Mouse (Mus musculus) heart, embryonic 15.5 days (tissue): ENCODE measurements around the gene Spns2. TPM values are rescaled to one million over a fixed set of nuclear protein-coding genes. Genes with fewer than 3 reads are reported as not detected.

Experiments used
- ATAC-seq: fragments of 200-750 bp; cut with Nextera tagmentation; replicated peaks from 2 replicates; pipeline ENCODE4 v1.8.0; 2017; ENCODE audit warnings: low read depth, moderate TSS enrichment; ENCODE audit not compliant: insufficient number of reproducible peaks, insufficient read depth, low FRiP score
- H3K27ac ChIP-seq: fragments of 300-500 bp; sonication (generic); 2 replicates; pipeline ENCODE4 v1.5.1; 2015; ENCODE audit warnings: mild to moderate bottlenecking, inconsistent platforms
- H3K27me3 ChIP-seq: fragments of 300-500 bp; sonication (generic); 2 replicates; pipeline ENCODE4 v1.6.1; 2015; ENCODE audit warnings: inconsistent platforms
- H3K36me3 ChIP-seq: fragments of 300-500 bp; sonication (generic); 2 replicates; pipeline ENCODE4 v1.6.1; 2015; ENCODE audit warnings: mild to moderate bottlenecking, inconsistent platforms
- H3K4me1 ChIP-seq: fragments of 300-500 bp; sonication (generic); replicated peaks from 2 replicates; pipeline ENCODE4 v1.6.1; 2015; ENCODE audit warnings: inconsistent platforms
- H3K4me2 ChIP-seq: fragments of 300-500 bp; sonication (generic); 2 replicates; pipeline ENCODE4 v1.6.1; 2015; ENCODE audit warnings: inconsistent platforms, mild to moderate bottlenecking, moderate library complexity
- H3K4me3 ChIP-seq: fragments of 300-500 bp; sonication (generic); 2 replicates; pipeline ENCODE4 v1.5.1; 2015; ENCODE audit warnings: mild to moderate bottlenecking, inconsistent platforms
- H3K9ac ChIP-seq: fragments of 300-500 bp; sonication (generic); 2 replicates; pipeline ENCODE4 v1.6.1; 2015; ENCODE audit warnings: mild to moderate bottlenecking, inconsistent platforms
- H3K9me3 ChIP-seq: fragments of 300-500 bp; sonication (generic); replicated peaks from 2 replicates; pipeline ENCODE4 v1.6.1; 2016; ENCODE audit warnings: inconsistent platforms
- WGBS: fragments of 180-500 bp; shearing (Covaris S2); methylation state at CpG from one replicate; pipeline ENCODE4 v1.1.7; 2015; ENCODE audit warnings: mixed read lengths; 5-methylcytosine and 5-hydroxymethylcytosine counted together
- polyA plus RNA-seq: library from polyadenylated mRNA; unstranded; fragments of >200 nt; fragmentation: Nextera tagmentation; extraction: Ambion mirVana; gene quantifications from 2 replicates; pipeline ENCODE4 v1.2.1, GENCODE M21; 2015

Spns2 gene
- polyA plus RNA-seq, 1 experiment from 2014 or later = 2.8 TPM

GRCm38 (mm10) chr11:72471381-72471780 lies 18.3 kb downstream of the Spns2 start:
- Histone ChIP-seq H3K27ac (no peak overlapping the region), H3K4me3 (no peak overlapping the region), H3K4me1 (peaks cover 44% of the 10 kb centered on the region), H3K9me3 (no peaks in the 10 kb centered on the region), H3K4me2 (no peak overlapping the region), H3K9ac (no peak overlapping the region), H3K27me3 (no peaks in the 10 kb centered on the region), H3K36me3 (no peaks in the 10 kb centered on the region)
- WGBS = 83% methylated on average over 6 of the region's 6 CpGs
- no peak for ATAC-seq

- no peaks in the 10 kb centered on the region for H3K36me3 ChIP-seq
- ATAC-seq = no peak
- no peaks in the 10 kb centered on the region for H3K9me3 ChIP-seq
- WGBS = 51% methylated on average over 4 of the region's 4 CpGs
- no peak overlapping the region for H3K4me3 ChIP-seq
- no peaks in the 10 kb centered on the region for H3K27me3 ChIP-seq
- peak overlapping the region; percentile 79; the same call in 1 of the 2 replicates for H3K27ac ChIP-seq
- H3K9ac ChIP-seq = no peak overlapping the region
- H3K4me1 ChIP-seq = peaks cover 47% of the 10 kb centered on the region
- H3K4me2 ChIP-seq = no peak overlapping the region
Measured at GRCm38 (mm10) chr11:72470004-72470403, 19.7 kb downstream of the Spns2 start.

GRCm38 (mm10) chr11:72469217-72469616 lies 20.5 kb downstream of the Spns2 start:
- Histone ChIP-seq H3K27ac (peak overlapping the region; percentile 79), H3K9me3 (no peaks in the 10 kb centered on the region), H3K4me2 (no peak overlapping the region), H3K27me3 (no peaks in the 10 kb centered on the region), H3K36me3 (no peaks in the 10 kb centered on the region), H3K4me3 (no peak overlapping the region), H3K4me1 (peaks cover 47% of the 10 kb centered on the region), H3K9ac (no peak overlapping the region)
- ATAC-seq = peak; percentile 79
- 15% methylated on average over 5 of the region's 5 CpGs for WGBS

- no peak for ATAC-seq
- H3K9ac ChIP-seq = no peak overlapping the region
Measured at GRCm38 (mm10) chr11:72468525-72468924, 21.2 kb downstream of the Spns2 start.

GRCm38 (mm10) chr11:72466694-72467507 lies 22.8 kb downstream of the Spns2 start:
- Histone ChIP-seq H3K4me2 (peak overlapping the region; percentile 30), H3K9me3 (no peaks in the 10 kb centered on the region), H3K27me3 (no peaks in the 10 kb centered on the region), H3K4me1 (peaks cover 47% of the 10 kb centered on the region), H3K36me3 (no peaks in the 10 kb centered on the region), H3K4me3 (no peak overlapping the region), H3K9ac (no peak overlapping the region), H3K27ac (peak overlapping the region; percentile 60)
- peak; percentile 59 for ATAC-seq
- WGBS = 11% methylated on average over 11 of the region's 11 CpGs

More at GRCm38 (mm10) chr11:72468525-72468924, 21.2 kb downstream of the Spns2 start:
- H3K4me3 ChIP-seq = no peak overlapping the region
- H3K4me2 ChIP-seq = no peak overlapping the region
- WGBS = 73% methylated on average over 5 of the region's 5 CpGs
- no peaks in the 10 kb centered on the region for H3K36me3 ChIP-seq
- peak overlapping the region; percentile 79 for H3K27ac ChIP-seq
- no peaks in the 10 kb centered on the region for H3K27me3 ChIP-seq
- no peaks in the 10 kb centered on the region for H3K9me3 ChIP-seq
- H3K4me1 ChIP-seq = peaks cover 47% of the 10 kb centered on the region

GRCm38 (mm10) chr11:72465978-72466693 lies 23.6 kb downstream of the Spns2 start:
- ATAC-seq = no peak
- Histone ChIP-seq H3K27ac (peak overlapping the region; percentile 60), H3K36me3 (no peaks in the 10 kb centered on the region), H3K27me3 (no peaks in the 10 kb centered on the region), H3K4me2 (peak overlapping the region; percentile 30; the same call in 1 of the 2 replicates), H3K4me3 (no peak overlapping the region), H3K9ac (no peak overlapping the region), H3K4me1 (peaks cover 51% of the 10 kb centered on the region), H3K9me3 (no peaks in the 10 kb centered on the region)
- 62% methylated on average over 11 of the region's 11 CpGs for WGBS

GRCm38 (mm10) chr11:72464821-72465220 lies 24.9 kb downstream of the Spns2 start:
- no peak for ATAC-seq
- no peak overlapping the region for H3K9ac ChIP-seq
- no peak overlapping the region for H3K4me2 ChIP-seq
- H3K9me3 ChIP-seq = no peaks in the 10 kb centered on the region
- H3K4me1 ChIP-seq = peaks cover 41% of the 10 kb centered on the region
- WGBS = 73% methylated on average over 3 of the region's 3 CpGs
- H3K27ac ChIP-seq = no peak overlapping the region
- no peaks in the 10 kb centered on the region for H3K36me3 ChIP-seq
- H3K4me3 ChIP-seq = no peak overlapping the region
- H3K27me3 ChIP-seq = no peaks in the 10 kb centered on the region

- H3K27ac ChIP-seq = no peak overlapping the region
- H3K9me3 ChIP-seq = no peaks in the 10 kb centered on the region
- no peaks in the 10 kb centered on the region for H3K27me3 ChIP-seq
- ATAC-seq = no peak
- H3K4me3 ChIP-seq = no peak overlapping the region
- 41% methylated on average over 5 of the region's 5 CpGs for WGBS
- no peak overlapping the region for H3K9ac ChIP-seq
- H3K4me2 ChIP-seq = no peak overlapping the region
- H3K4me1 ChIP-seq = peaks cover 27% of the 10 kb centered on the region
- no peaks in the 10 kb centered on the region for H3K36me3 ChIP-seq
Measured at GRCm38 (mm10) chr11:72461500-72461981, 28.2 kb downstream of the Spns2 start.

- no peaks in the 10 kb centered on the region for H3K9me3 ChIP-seq
- no peaks in the 10 kb centered on the region for H3K27me3 ChIP-seq
- peaks cover 19% of the 10 kb centered on the region for H3K4me1 ChIP-seq
- H3K9ac ChIP-seq = no peak overlapping the region
- no peak overlapping the region for H3K4me3 ChIP-seq
- WGBS = 31% methylated on average over 3 of the region's 3 CpGs
- no peaks in the 10 kb centered on the region for H3K36me3 ChIP-seq
- H3K27ac ChIP-seq = peak overlapping the region; percentile 70
- ATAC-seq = no peak
- H3K4me2 ChIP-seq = no peak overlapping the region
Measured at GRCm38 (mm10) chr11:72458502-72458901, 31.2 kb downstream of the Spns2 start.

- H3K9me3 ChIP-seq = no peaks in the 10 kb centered on the region
- no peaks in the 10 kb centered on the region for H3K36me3 ChIP-seq
- H3K27ac ChIP-seq = peak overlapping the region; percentile 70
- H3K4me3 ChIP-seq = no peak overlapping the region
- peaks cover 19% of the 10 kb centered on the region for H3K4me1 ChIP-seq
- H3K4me2 ChIP-seq = no peak overlapping the region
- no peak overlapping the region for H3K9ac ChIP-seq
- peak; percentile 78 for ATAC-seq
- no peaks in the 10 kb centered on the region for H3K27me3 ChIP-seq
- WGBS = 40% methylated on average over 12 of the region's 12 CpGs
Measured at GRCm38 (mm10) chr11:72457995-72458496, 31.7 kb downstream of the Spns2 start.

GRCm38 (mm10) chr11:72455694-72456093 lies 34.0 kb downstream of the Spns2 start:
- H3K4me2 ChIP-seq = no peak overlapping the region
- H3K27ac ChIP-seq = no peak overlapping the region
- 65% methylated on average over 5 of the region's 5 CpGs for WGBS

More at GRCm38 (mm10) chr11:72455694-72456093, 34.0 kb downstream of the Spns2 start:
- no peak overlapping the region for H3K4me3 ChIP-seq
- H3K9me3 ChIP-seq = no peaks in the 10 kb centered on the region
- H3K36me3 ChIP-seq = peaks cover 21% of the 10 kb centered on the region
- H3K4me1 ChIP-seq = peaks cover 15% of the 10 kb centered on the region
- H3K9ac ChIP-seq = no peak overlapping the region
- H3K27me3 ChIP-seq = no peaks in the 10 kb centered on the region
- ATAC-seq = no peak
